Mouse (Mus musculus) testis, adult 2 months (tissue): ENCODE measurements around the gene Syne2. TPM values are rescaled to one million over a fixed set of nuclear protein-coding genes. Genes with fewer than 3 reads are reported as not detected.

Source experiments
- H3K27ac ChIP-seq: fragments of 200-500 bp; 2 replicates; pipeline ENCODE4 v1.5.1; 2012; ENCODE audit warnings: low read depth, low read length; ENCODE audit not compliant: control insufficient read depth, insufficient read depth
- H3K27me3 ChIP-seq: fragments of 200-500 bp; 2 replicates; pipeline ENCODE4 v1.6.1; 2012; ENCODE audit warnings: mild to moderate bottlenecking, low read length, moderate library complexity; ENCODE audit not compliant: control insufficient read depth, insufficient read depth
- H3K36me3 ChIP-seq: fragments of 200-500 bp; 2 replicates; pipeline ENCODE4 v1.6.1; 2012; ENCODE audit warnings: mild to moderate bottlenecking, low read length; ENCODE audit not compliant: control insufficient read depth, insufficient read depth
- H3K4me1 ChIP-seq: fragments of 200-500 bp; 2 replicates; pipeline ENCODE4 v1.6.1; 2012; ENCODE audit warnings: low read length; ENCODE audit not compliant: control insufficient read depth, insufficient read depth
- H3K4me3 ChIP-seq: fragments of 200-500 bp; 2 replicates; pipeline ENCODE4 v1.5.1; 2012; ENCODE audit warnings: low read depth, mild to moderate bottlenecking, low read length, moderate library complexity, mixed read lengths; ENCODE audit not compliant: control insufficient read depth
- CTCF ChIP-seq: fragments of 200-500 bp; IDR thresholded peaks from 2 replicates; pipeline ENCODE4 v1.5.1; 2012; ENCODE audit warnings: low read depth, mild to moderate bottlenecking, inconsistent platforms, low read length, moderate library complexity; ENCODE audit not compliant: control insufficient read depth, insufficient read depth, insufficient replicate concordance
- POLR2A ChIP-seq: fragments of 200-500 bp; IDR thresholded peaks from 2 replicates; pipeline ENCODE4 v1.6.1; 2012; ENCODE audit warnings: low read depth, mild to moderate bottlenecking, inconsistent platforms, low read length, moderate library complexity; ENCODE audit not compliant: control insufficient read depth
- polyA plus RNA-seq: library from polyadenylated mRNA; depleted of rRNA; stranded (reverse); fragments of >200 nt; gene quantifications from 2 replicates; pipeline ENCODE4 v1.2.3, GENCODE M21; 2012

Gene Syne2
- polyA plus RNA-seq, 1 experiment = 35.5 TPM

DNA sequence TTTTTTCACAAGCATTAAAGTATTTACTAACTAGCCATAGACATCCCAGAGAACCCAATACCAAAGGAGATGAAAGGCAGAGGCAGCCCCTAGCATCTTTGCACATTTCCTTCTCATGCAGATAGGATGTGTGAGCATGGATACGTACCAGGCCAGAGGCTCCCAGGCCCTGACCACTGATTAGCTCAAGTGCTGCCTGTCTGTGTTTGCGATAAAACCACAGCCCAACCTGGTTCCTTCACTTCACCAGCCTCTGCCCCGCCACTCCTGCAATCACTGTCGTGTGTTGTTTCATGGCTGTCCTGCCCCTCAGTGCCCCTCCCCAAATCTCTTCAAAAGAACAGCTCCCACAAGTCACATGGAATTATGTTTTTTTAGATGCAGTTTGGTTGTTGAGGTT, 23.4 kb upstream of the Syne2 start:
- Histone ChIP-seq H3K4me3 (no peak overlapping the region), H3K36me3 (no peaks in the 10 kb centered on the region), H3K27ac (no peak overlapping the region), H3K4me1 (no peaks in the 10 kb centered on the region), H3K27me3 (no peaks in the 10 kb centered on the region)
- TF ChIP-seq POLR2A (no peak), CTCF (no peak)

DNA sequence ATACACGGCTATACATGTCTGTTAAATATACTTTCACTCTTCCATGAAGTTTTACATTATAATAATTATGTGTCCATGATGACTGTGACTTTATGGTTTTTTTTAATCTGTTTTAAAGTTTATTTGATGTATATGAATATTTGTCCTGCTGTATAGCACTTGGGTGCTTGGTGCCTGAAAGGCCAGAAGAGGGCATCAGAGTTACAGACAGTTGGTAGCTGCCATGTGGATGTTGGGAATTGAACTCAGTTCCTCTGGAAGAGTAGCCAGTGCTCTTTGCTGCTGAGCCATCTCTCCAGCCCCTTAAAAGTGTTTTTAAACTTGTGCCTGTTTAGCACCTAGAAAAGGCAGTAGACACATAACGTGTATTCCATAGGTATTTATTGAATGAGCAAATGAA, 21.4 kb upstream of the Syne2 start:
- Histone ChIP-seq H3K27me3 (no peaks in the 10 kb centered on the region), H3K36me3 (no peaks in the 10 kb centered on the region), H3K4me3 (no peak overlapping the region), H3K27ac (no peak overlapping the region), H3K4me1 (no peaks in the 10 kb centered on the region)
- TF ChIP-seq CTCF = no peak
- TF ChIP-seq POLR2A = no peak

DNA sequence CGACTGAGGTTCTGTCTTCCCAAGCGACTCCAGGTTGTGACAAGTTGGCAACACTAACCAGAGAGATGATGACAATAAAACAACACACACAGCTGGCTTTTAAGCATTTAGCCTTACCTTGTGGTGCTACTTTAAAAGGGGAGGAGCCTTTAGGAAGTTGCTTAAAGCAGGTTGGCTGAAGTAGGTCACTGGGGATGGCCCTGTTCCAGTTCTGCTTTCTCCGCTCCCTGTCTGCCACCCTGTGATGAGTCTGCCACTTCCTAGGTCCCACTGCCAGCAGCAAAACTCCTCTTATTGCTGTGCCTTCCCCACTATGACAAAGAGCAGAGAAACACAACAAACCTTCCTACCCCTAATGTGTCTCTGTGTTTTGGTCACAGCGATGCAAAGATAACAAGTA, 11.7 kb upstream of the Syne2 start:
- Histone ChIP-seq H3K4me1 (no peaks in the 10 kb centered on the region; the same call in 1 of the 2 replicates), H3K4me3 (no peak overlapping the region), H3K36me3 (no peaks in the 10 kb centered on the region), H3K27ac (no peak overlapping the region), H3K27me3 (no peaks in the 10 kb centered on the region)
- TF ChIP-seq CTCF (no peak), POLR2A (no peak)

DNA sequence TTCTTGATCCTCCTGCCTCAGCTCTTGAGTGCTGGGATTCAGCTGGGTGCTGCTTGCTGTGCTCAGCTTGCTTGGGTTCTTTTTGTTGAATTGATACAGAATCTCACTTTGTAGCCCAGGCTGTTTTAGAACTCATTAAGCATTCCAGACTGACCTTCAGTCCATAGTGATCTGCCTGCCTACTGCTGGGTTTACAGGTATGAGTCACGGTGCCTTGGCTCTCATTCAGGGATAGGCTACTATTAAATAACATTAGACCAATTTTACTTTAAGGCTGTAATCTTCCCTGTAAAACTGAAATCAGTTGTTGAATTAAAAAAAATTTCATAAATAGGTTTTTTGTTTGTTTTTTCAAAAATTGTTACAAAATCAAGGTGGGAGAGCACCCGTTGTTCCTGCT, 4.2 kb upstream of the Syne2 start:
- H3K27me3 ChIP-seq = no peaks in the 10 kb centered on the region
- H3K4me1 ChIP-seq = peaks cover 5% of the 10 kb centered on the region; the same call in 1 of the 2 replicates
- no peak overlapping the region for H3K27ac ChIP-seq
- no peaks in the 10 kb centered on the region for H3K36me3 ChIP-seq
- TF ChIP-seq CTCF = no peak
- TF ChIP-seq POLR2A = no peak
- no peak overlapping the region for H3K4me3 ChIP-seq

DNA sequence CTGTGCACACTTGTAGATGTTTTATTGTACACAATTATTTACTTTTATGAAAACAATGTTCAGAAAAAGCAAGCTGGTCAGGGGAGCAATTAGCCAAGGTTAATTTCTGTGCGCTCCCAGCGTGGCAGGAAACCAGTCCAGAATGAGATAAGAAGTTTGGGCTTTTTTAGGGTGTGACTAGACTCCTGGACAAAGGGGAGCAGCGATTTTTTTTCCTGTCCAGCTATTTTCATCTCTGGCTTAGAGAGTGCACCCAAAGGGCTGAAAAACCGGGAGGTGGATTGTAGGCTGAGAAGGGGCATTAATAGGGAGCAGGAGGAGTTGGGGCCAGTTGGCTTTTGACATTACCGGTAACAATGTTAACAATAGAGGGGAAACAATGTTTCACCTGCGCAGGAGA, 3.4 kb upstream of the Syne2 start:
- no peak overlapping the region for H3K4me3 ChIP-seq
- peaks cover 8% of the 10 kb centered on the region; the same call in 1 of the 2 replicates for H3K4me1 ChIP-seq
- no peaks in the 10 kb centered on the region for H3K27me3 ChIP-seq
- no peak overlapping the region for H3K27ac ChIP-seq
- H3K36me3 ChIP-seq = no peaks in the 10 kb centered on the region
- no peak for TF ChIP-seq CTCF

DNA sequence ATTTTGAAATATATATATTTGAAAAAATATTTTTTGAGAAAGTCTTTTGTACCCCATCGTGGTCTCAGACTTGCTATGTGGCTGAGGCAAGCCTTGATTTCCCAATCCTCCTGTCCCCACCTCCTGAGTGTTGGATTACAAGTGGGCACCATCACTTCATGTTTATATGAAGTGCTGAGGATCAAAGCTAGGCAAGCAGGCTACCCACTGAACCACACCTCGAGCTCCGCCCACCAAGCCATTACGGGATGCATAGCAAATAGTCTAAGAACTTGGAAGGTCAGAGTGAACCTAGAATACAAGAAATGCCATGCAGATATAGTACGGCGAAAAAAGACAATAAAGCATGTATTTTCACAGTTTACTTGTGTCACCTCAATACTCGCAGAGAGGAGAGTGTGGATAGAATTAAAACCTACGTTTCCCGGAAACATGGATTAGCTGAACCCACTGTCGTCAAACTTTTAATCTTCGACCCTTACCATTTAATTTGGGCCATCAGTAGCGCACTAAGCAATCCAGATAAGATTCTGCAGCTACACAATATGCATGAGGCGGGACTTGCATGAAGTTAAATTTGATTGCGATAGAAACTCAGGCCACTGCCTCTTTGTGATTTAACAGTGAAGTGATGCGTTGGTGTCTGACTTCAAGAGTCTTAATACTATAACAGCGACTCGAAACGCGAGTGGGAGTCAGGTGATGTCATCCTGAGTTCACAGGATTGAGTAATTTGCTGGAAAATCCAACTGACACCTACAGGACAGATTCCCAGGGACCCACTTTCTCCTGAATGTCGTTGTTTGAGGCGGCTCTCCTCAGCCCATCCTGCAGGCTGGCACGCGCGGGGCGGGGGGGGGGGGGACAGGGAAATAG, 715 bp upstream of the Syne2 start:
- Histone ChIP-seq H3K27me3 (no peaks in the 10 kb centered on the region), H3K4me3 (no peak overlapping the region; the same call in 1 of the 2 replicates), H3K4me1 (peaks cover 8% of the 10 kb centered on the region), H3K27ac (no peak overlapping the region), H3K36me3 (no peaks in the 10 kb centered on the region)
- TF ChIP-seq POLR2A (no peak), CTCF (no peak)

DNA sequence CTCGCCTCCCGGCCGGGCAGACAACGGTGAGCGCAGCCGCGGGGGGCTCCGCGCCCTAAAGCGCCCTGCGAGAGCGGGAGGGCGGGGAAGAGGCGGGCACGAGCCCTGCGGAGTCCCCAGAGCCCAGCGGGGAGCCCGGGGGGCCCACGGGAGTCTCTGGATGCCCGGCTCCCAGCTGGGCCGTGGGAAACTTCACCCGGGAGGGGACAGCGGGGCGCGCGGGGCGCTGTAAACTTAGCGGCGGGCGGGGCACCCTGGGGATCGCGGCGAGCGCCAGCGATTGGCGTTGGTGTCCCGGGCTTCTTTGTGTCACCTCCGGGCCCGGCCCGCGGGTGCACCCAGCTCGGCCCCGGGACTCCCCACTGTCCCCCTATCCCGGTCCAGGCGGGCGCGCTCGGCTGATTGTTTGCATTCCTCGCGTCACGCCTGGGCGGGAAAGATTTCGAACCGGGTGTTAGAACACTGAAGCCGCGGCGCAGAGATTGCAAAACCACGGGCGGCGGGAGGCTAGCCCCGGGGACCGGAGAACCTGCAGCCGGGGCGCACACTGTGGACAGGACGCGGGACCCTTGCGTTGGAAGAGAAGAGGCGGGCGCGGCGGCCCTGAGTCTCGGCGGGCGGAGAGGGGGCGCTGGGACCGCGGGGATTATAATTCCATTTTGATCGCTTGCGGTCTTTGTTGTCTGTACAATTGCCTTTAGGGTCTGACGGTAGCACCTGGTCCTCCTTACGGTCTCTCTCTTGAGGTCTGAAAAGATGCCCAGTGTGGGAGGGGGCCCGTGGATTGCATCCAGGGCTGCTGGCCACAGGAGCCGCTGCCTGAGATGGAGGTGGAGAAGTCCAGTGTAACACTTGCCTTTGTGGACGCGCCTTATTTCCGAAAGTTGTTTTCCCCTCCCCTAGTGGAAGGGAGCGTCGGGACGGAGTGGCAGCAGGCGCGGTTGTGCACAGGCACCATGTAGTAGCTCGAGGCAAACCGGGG, 810 bp downstream of the Syne2 start:
- TF ChIP-seq CTCF = no peak
- TF ChIP-seq POLR2A = no peak
- H3K36me3 ChIP-seq = no peaks in the 10 kb centered on the region
- no peaks in the 10 kb centered on the region for H3K27me3 ChIP-seq
- 0 out of 2 replicates have a peak overlapping the region, but pooled peaks have one; percentile 59 for H3K27ac ChIP-seq
- peak overlapping the region; percentile 74 for H3K4me3 ChIP-seq
- peaks cover 8% of the 10 kb centered on the region for H3K4me1 ChIP-seq
